8 mouse cellular contexts compared by ENCODE assay signal in the genomic region with DNA sequence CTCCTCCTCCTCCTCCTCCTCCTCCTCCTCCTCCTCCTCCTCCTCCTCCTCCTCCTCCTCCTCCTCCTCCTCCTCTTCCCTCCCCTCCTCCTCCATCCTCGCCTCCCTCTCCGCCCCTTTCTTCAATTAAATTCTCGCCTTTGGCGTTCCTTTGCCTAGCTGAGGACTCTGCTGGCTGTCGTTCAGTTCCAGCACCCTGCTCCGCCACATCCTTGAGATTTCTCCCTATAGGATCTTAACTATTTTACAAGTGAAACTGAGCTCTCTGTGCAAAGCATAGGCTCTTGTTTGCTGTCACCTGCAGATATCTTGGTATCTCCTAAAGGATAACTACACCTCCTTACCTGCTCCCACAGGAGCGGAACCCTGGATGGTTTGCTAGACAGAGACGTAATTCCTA.
A peak's percentile ranks its signal among the peaks of the same experiment; 100 is the strongest.
DNase-seq lines count a peak whose midpoint lies in the region; ATAC-seq and TF ChIP-seq lines count a peak whose summit lies in the region.

No protein-coding gene starts in this region.

- 18% methylated on average over 7 of the region's 8 CpGs for WGBS in heart, embryonic 11.5 days (ENCODE audit: insufficient replicate concordance)
- 24% methylated on average over 5 of the region's 8 CpGs for WGBS in forebrain, embryonic 14.5 days
- WGBS in liver, embryonic 14.5 days (ENCODE audit: insufficient replicate concordance): 28% methylated on average over 6 of the region's 8 CpGs

- no peaks in the 10 kb centered on the region for H3K36me3 ChIP-seq in heart, embryonic 11.5 days (ENCODE audit: control insufficient read depth, insufficient read depth, low read length)
- no peaks in the 10 kb centered on the region for H3K36me3 ChIP-seq in E14TG2a.4 (ENCODE audit: insufficient read depth, low read length)
- H3K36me3 ChIP-seq in forebrain, embryonic 14.5 days (ENCODE audit: control insufficient read depth, insufficient read depth, low read length): no peaks in the 10 kb centered on the region
- H3K36me3 ChIP-seq in liver, embryonic 14.5 days (replicated peaks; ENCODE audit: control insufficient read depth, insufficient read depth, low read depth): no peaks in the 10 kb centered on the region

- no peak for TF ChIP-seq EP300 in liver, embryonic 14.5 days (IDR thresholded peaks at IDR 0.05; ENCODE audit: low read depth)

- no peaks in the 10 kb centered on the region for H3K9me3 ChIP-seq in heart, embryonic 11.5 days (replicated peaks; ENCODE audit: control insufficient read depth, low read length)
- no peaks in the 10 kb centered on the region for H3K9me3 ChIP-seq in E14TG2a.4 (ENCODE audit: low read length)
- 0 out of 2 replicates have a peak, but pooled peaks cover under 1% of the 10 kb centered on the region for H3K9me3 ChIP-seq in forebrain, embryonic 14.5 days (replicated peaks; ENCODE audit: control insufficient read depth, low read length)
- no peaks in the 10 kb centered on the region for H3K9me3 ChIP-seq in liver, embryonic 14.5 days (ENCODE audit: control insufficient read depth, low read length)

- peaks cover 9% of the 10 kb centered on the region; the same call in 1 of the 2 replicates for H3K4me1 ChIP-seq in heart, embryonic 11.5 days (ENCODE audit: control insufficient read depth, insufficient read depth, low read length)
- H3K4me1 ChIP-seq in E14TG2a.4 (replicated peaks; ENCODE audit: low read depth, low read length): peaks cover 44% of the 10 kb centered on the region
- peaks cover 13% of the 10 kb centered on the region for H3K4me1 ChIP-seq in forebrain, embryonic 14.5 days (ENCODE audit: control insufficient read depth, insufficient read depth, low read length)
- no peaks in the 10 kb centered on the region for H3K4me1 ChIP-seq in liver, embryonic 14.5 days (replicated peaks; ENCODE audit: control insufficient read depth in 2 of 2, insufficient read depth in 2 of 2, low read length in 1 of 2)

- no peak for DNase-seq in heart, adult 8-10 months (ENCODE audit: low spot score)
- peak; percentile 49 for DNase-seq in forebrain, embryonic 14.5 days (ENCODE audit: low spot score)
- no peak for DNase-seq in liver, embryonic 14.5 days (ENCODE audit: low read depth in 3 of 3, low spot score in 3 of 3)
- no peak for DNase-seq in adrenal gland, postnatal 36 days

- peak overlapping the region; percentile 96 for H3K4me2 ChIP-seq in heart, embryonic 11.5 days
- H3K4me2 ChIP-seq in forebrain, embryonic 14.5 days (ENCODE audit: low read length): peak overlapping the region; percentile 74
- H3K4me2 ChIP-seq in liver, embryonic 14.5 days (ENCODE audit: low read depth): peak overlapping the region; percentile 15

- H3K9ac ChIP-seq in heart, embryonic 11.5 days (ENCODE audit: low read depth, low read length): 0 out of 2 replicates have a peak overlapping the region, but pooled peaks have one; percentile 34
- peak overlapping the region; percentile 59; the same call in 1 of the 2 replicates for H3K9ac ChIP-seq in forebrain, embryonic 14.5 days (ENCODE audit: low read length)
- H3K9ac ChIP-seq in liver, embryonic 14.5 days (replicated peaks): no peak overlapping the region

- peak overlapping the region; percentile 55 for H3K4me3 ChIP-seq in heart, embryonic 11.5 days (ENCODE audit: low read depth, low read length)
- H3K4me3 ChIP-seq in E14TG2a.4 (replicated peaks; ENCODE audit: low read length): 0 out of 2 replicates have a peak overlapping the region, but pooled peaks have one; percentile 32
- peak overlapping the region; percentile 33 for H3K4me3 ChIP-seq in forebrain, embryonic 14.5 days (ENCODE audit: low read depth, low read length)
- no peak overlapping the region for H3K4me3 ChIP-seq in liver, embryonic 14.5 days (ENCODE audit: insufficient read depth in 1 of 2, low read depth in 2 of 2, low read length in 2 of 2)

- H3K27ac ChIP-seq in heart, embryonic 11.5 days (ENCODE audit: low read depth, low read length): no peak overlapping the region
- no peak overlapping the region for H3K27ac ChIP-seq in forebrain, embryonic 14.5 days (ENCODE audit: low read depth, low read length)
- H3K27ac ChIP-seq in liver, embryonic 14.5 days: no peak overlapping the region

- no peak for TF ChIP-seq CTCF in E14TG2a.4 (conservative IDR thresholded peaks at IDR 0.05; ENCODE audit: low read length)
- no peak for TF ChIP-seq CTCF in liver, embryonic 14.5 days (IDR thresholded peaks at IDR 0.05; ENCODE audit: low read depth)

- peaks cover 3% of the 10 kb centered on the region; the same call in 1 of the 2 replicates for H3K27me3 ChIP-seq in heart, embryonic 11.5 days (ENCODE audit: control insufficient read depth, insufficient read depth, low read length)
- H3K27me3 ChIP-seq in E14TG2a.4 (ENCODE audit: insufficient read depth, low read length): peaks cover 19% of the 10 kb centered on the region
- H3K27me3 ChIP-seq in forebrain, embryonic 14.5 days (replicated peaks; ENCODE audit: control insufficient read depth, insufficient read depth, low read length): no peaks in the 10 kb centered on the region
- peaks cover 25% of the 10 kb centered on the region for H3K27me3 ChIP-seq in liver, embryonic 14.5 days (ENCODE audit: control insufficient read depth, insufficient read depth, low read length)

- ATAC-seq in heart, embryonic 11.5 days (replicated peaks; ENCODE audit: insufficient number of reproducible peaks, low FRiP score, low TSS enrichment): no peak
- ATAC-seq in forebrain, embryonic 14.5 days: peak; percentile 43; the same call in 1 of the 2 replicates
- ATAC-seq in liver, embryonic 14.5 days (ENCODE audit: insufficient read depth): no peak
- no peak for ATAC-seq in megakaryocyte-erythroid progenitor cell, adult 5-6 weeks (replicated peaks; ENCODE audit: low FRiP score, low TSS enrichment, poor library complexity, severe bottlenecking)
- no peak for ATAC-seq in monocyte, adult 5-6 weeks (replicated peaks; ENCODE audit: insufficient number of reproducible peaks, low FRiP score, low TSS enrichment, poor library complexity, severe bottlenecking)

Comparison
In these comparisons a context has a peak if more than half of its experiments do, and no peak if none do; other contexts are left out.
1. H3K4me2 ChIP-seq: peak in every context shown above with its lines; median percentile 96 in heart, embryonic 11.5 days; 74 in forebrain, embryonic 14.5 days; 15 in liver, embryonic 14.5 days.
2. H3K4me3 ChIP-seq: peak in heart, embryonic 11.5 days (single experiment), E14TG2a.4 (single experiment) and forebrain, embryonic 14.5 days (single experiment); none in liver, embryonic 14.5 days (0 of 2).